Mouse (Mus musculus): ENCODE measurements around the gene 3110009E18Rik. TPM values are rescaled to one million over a fixed set of nuclear protein-coding genes. Genes with fewer than 3 reads are reported as not detected.
A peak's percentile ranks its signal among the peaks of the same experiment; 100 is the strongest.

The 3110009E18Rik gene
- total RNA-seq, 4 experiments from 2014 or later, result 6.2 to 8.1 (median 7.4) TPM

DNA sequence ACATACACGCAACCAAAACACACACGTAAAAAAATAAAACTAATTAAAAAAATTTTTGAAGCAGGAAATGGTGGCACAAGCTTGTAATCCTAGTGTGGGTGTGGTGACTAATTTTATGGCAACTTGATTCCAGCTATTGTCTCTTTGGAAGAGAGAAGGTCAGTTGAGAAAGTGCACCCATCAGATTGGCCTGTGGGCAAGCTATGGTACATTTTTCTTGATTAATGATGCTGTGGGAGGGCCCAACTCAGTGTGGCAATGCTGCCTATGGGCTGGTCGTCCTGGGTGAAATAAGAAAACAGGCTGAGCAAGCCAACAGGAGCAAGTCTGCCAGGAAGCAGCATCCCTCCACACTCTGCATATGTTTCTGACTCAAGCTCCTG is 19.8 kb upstream of the 3110009E18Rik start:
- DNase-seq (ENCODE audit: low spot score in 2 of 2), result no peak

DNA sequence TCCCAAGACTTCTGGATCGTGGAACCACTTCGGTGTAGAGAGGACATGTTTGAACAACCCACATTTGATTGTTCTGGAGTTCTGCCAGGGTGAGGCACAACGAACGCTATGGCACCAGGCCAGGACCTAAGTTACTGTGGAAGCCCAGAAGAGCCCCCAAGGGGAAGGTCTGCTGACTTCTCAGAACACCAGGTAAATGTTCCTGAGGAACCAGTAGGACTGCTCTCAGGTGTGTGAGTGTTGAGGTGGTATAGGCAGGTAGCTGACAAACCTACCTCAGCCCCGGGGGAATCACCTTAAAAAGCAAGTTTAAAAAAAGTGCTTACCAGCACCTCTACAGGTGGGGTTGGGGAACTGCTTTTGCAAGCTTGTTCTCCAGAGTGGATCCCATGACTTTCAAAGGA is 15.4 kb upstream of the 3110009E18Rik start:
- no peak for DNase-seq (ENCODE audit: low spot score in 2 of 2)

DNA sequence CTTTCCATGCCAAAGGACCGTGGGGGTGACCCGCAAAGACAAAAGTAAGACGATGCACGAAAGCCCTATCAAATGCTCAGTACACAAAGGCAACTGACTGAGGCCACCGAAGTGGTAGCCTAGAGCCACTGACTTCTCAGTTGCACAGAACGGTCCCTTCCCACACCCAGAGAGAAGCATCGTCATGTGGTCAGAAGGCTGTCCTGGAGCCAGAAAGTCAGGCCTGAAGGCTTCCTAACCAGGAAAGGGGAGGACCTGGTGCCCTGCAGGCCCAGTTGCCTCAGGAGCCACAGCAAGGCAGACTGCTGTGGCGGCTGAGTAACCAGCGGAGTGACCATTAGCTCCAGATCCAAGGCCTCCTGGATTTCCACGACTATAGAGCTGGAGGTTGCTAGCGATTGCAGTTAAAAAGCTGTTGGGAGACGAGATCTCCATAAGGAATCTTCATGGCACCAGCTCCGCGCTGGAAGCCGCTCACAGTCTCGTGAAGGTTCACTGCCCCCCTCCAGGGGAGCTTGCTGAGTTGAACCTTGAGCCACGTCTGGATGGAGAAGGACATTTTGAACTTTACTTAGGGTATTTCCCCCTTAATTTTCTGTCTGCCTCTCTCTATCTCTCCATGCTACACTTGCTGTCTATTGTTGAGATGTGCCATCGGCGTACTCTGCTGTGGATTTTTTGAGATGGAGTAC is 11.1 kb upstream of the 3110009E18Rik start:
- DNase-seq (ENCODE audit: low spot score in 2 of 2), result no peak

DNA sequence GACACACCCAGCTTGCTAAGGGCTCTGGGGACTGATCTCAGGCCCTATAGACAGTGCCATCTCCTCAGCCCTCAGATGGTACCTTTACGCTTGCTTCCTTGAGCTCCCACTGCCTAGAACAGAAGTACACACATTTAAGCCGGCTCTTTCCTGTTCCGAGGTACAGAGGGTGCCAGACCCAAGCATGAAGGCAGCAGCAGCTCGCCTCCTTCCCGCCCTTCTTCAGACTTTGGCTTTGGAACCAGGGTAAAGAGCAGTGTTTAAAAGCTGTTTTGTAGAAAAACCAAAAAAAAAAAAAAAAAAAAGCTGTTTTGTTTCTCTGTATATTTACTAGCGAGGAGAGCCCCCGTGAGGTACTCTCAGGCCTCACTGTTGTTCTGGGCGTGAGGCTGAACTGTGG is 9.2 kb upstream of the 3110009E18Rik start:
- no peak for DNase-seq (ENCODE audit: low spot score in 2 of 2)

DNA sequence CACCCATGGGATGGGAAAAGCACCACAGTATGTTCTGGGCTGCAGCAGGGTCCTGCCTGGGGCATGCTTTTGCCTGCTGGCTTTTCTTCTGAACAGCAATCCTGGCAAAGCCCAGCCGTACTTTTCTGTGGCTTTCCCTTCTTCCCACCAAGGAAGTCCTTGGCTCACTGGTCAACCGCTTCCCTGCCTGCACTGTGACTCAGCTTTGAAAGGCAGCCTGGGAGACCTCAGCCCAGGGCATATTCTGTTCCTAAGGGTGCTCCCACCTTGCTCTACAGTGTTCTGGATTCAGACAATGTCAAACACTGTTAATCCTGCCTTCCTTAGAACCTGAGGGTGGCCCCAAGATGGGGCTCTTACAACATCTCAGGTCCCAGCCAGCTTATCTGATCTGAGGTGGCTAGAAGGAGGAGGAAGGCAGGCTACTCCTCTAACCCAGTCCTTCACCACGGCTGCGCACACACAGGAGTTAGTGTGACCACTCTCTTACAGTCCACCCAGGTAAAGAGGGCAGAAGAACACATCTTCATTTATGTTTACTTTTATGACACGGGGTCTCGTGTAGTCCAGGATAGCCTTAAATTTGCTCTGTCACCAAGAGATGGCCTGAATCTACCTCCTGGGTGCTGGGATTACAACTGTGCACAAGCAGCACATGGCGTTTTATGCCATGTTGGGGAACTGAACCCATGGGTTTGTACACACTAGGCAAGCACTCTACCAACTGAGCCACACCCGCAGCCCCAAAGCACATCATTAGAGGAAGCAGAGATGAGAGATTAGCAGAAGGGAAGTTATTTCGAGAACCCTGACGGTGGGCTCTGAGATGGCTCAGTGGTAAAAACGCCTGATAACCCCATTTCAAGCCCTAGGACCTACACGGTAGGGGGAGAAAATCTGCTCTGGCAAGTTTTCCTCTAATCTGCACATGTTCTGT is 8.5 kb upstream of the 3110009E18Rik start:
- no peak for DNase-seq (ENCODE audit: low spot score in 2 of 2)

DNA sequence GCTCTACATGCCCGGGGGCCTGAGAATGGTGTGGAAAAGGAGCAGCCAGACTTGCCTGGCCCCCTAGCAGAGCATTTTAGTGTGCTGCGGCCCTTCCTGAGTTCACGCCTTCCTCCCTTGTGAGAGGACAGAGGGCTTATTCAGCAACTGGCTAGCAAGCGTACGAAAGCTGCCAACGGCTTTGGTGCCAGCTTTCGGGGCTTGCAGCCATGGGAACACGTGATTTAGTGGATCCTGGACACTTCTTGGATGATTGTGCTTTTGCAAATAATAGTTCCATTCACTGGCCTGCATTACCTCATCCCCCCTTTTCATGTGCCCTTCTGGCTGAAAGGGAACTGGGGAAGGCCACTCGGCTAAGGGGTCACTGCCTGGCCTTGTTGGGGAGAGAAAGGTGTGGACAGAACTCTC is 5.3 kb upstream of the 3110009E18Rik start:
- peak; percentile 92 to 95 for DNase-seq (ENCODE audit: low spot score in 2 of 2)

DNA sequence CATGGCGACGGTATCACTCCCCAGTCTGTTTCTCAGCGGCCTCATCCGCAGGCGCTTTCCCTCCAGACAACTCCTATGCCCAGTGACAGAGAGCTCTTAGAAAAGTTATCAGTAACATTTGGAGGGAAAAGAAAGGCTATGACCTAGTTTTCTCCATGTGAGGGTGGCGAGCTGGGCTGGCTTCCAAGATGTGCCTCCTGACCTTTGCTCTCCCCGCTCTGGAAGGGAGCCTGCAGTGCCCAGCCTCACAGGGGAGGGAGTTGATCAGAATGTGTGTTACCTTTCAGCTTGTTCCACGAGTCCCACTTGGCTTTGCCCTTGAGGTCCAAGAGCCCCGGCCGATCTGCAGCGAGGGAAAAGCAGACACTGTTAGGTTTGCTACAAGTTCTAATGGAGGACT is 4.9 kb upstream of the 3110009E18Rik start:
- DNase-seq (ENCODE audit: low spot score in 2 of 2), result peak in 1 of 2 experiments; percentile 24

DNA sequence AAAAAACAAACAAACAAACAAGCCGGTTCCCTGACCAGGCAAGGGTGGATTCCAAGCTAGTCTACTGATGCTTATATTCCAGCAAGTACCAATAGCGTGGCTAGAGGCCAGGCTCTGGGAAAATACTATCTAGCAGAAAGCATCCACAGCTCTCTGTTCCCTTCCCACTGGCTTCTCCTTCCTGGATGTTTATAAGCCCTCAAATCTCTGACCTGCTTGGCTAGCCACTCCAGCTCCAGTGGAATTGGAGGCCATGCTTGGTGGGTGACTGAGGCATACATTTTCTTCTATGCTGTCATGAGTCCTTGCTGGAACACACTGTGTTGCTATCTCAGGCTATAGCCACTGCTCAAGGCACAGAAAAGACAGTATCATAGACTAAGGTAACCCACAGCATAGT is 2.1 kb upstream of the 3110009E18Rik start:
- no peak for DNase-seq (ENCODE audit: low spot score in 2 of 2)

DNA sequence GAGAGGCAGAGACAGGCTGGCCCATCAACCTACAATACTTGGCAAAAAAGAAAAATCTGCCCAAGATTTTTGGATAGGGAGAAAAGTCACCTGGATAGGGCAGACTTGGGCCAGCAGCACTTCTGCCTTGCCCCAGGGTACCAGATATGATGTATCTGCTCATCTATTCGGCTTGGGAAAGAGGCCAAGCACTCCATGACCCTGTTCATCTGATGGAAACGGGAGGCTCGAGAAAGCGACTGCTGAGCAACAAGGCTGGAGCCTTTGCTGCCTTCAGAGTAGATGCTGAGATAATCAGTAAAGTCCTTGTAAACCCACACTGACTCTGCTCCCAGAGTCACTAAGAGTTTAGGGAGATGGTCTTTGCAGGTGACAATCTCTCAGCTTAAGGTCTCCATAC is 1.6 kb upstream of the 3110009E18Rik start:
- DNase-seq (ENCODE audit: low spot score in 2 of 2), result no peak

DNA sequence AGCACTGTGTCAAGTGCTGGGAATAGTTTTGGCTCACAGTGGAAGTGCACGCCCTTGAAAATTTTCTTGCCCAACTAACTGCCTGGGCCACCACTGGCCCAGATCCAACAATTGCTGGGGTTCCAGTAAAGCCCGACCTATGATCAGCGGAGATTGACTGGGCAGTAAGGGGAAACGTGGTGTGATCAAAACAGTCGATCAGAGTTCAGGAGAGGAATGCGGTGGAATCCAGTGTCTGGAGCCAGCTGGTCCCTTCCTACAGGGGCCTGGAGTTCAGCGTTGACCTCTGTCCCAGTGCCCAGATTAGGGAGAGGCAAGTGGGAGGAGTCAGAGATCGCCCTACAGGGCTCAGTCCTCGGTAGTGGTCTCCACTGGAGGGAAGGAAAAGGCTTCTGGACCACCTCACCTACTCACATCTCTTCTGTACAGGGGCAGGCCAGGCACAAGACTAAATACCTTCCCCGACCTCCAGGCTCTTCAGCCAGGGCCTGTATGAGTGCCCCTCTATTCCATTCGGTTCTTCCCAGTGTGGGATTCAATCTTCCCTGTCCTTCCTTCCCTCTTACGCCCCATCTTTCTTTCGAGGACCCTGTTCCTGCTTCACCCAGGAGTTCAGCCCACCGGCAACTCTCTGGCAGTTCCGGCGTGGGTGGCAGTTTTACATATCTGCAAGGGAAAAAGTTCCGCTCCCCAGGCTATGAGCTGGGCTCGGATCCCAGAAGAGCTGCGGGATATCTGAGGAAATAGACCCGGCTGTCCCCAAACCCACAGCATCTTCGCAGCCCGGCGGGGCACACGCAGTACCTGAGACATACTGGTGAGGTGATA is 632 bp upstream of the 3110009E18Rik start:
- peak; percentile 22 to 43 for DNase-seq (ENCODE audit: low spot score in 2 of 2)

DNA sequence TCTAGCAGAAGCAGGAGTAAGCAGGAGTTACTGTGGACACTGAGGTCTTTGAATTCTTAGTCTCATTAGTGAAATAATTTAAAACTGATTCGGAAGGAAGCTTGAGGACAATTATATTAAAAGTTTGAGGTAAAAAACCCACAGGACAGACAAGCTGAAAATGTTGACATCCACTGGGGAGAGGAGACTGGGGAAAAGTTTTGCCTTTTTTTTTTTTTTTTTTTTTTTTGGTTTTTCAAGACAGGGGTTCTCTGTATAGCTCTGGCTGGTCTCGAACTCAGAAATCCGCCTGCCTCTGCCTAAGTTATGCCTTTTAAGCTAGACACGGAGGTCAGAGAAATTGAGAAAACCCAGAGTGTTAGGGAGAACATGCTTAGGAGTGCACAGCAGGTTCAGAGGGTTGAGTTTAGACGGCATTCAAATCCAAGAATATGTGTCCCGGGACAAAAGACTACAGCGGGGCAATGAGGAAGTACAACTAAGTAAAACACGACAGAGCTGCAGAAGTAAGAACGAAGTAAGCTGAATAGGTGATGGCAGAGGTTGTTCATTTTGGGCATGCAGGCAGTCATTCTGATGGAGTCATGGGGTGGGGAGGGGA is 1.0 kb downstream of the 3110009E18Rik start:
- DNase-seq (ENCODE audit: low spot score in 2 of 2), result no peak

DNA sequence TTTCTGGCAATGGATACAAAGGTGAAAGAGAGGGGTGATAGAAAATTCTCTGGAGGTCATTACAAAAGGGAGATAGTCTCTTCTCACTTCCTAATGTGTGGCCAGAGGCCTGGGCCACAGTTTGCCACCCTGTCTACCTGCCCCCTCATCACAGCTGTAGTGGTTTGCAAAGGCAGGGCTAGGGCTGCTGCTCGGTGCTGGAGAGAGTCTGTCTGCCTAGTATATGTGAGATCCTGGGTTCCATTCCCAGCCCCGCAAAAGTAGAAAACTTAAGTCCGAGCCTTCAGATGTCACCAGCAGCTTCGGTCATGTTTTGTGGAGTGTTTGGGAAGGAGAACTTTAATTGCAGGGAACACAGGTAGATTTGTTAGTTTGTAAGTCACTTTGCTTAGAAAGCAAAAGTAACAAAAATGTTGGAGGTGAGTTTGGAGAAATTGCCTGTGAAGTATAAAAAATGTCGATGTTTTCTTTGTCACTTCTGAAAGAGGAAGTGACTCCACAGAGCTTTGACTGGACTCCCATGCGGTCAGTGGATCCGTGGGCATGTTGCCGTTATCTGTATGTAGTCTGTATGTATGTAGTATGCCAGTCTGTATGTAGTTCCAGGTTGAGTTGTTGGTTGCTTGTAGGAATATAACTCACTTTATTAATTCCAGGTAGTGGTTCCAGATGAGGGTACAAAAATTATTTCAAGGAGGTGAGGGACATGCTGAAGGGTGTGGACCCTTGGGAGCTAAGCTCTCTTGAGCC is 1.8 kb downstream of the 3110009E18Rik start:
- no peak for DNase-seq (ENCODE audit: low spot score in 2 of 2)

DNA sequence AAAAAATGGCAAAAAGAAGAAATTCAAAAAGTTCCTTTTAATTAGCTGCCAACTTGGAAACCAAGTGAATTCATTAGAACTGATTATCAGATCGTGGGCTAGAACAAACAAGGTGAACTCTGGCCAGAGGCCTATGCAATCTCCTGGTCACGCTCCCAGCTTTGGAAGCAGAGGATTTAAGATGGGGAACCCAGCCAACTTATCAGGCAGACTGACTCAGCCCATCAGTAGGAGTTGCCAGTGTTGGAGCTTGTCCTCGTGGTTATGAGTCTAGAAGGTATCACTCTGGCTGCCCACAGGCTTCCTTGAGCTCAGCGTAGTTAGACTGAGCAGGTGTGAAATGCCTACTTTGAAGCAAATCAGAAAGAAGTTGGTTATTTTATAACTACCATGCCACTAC is 3.9 kb downstream of the 3110009E18Rik start:
- no peak for DNase-seq (ENCODE audit: low spot score in 2 of 2)

DNA sequence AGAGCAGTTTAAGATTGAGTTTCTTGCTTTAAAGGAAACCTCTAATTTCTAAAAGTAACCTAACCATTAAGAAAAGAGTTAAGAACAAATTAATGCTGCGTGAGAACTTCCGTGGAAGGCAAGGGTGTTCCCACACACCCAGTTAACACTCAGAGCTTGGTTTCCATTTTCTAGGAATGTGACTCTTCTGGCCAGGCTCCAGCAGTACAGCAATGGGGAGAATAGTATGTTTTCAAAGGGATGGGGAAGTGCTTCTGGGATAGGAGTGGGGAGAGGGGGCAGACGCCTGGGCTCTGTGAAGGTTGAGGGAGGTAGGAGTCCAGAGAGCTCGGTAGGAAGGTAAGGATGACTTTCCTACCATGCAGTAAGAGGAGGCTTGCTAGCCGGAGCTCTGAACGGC is 4.5 kb downstream of the 3110009E18Rik start:
- no peak for DNase-seq (ENCODE audit: low spot score in 2 of 2)

DNA sequence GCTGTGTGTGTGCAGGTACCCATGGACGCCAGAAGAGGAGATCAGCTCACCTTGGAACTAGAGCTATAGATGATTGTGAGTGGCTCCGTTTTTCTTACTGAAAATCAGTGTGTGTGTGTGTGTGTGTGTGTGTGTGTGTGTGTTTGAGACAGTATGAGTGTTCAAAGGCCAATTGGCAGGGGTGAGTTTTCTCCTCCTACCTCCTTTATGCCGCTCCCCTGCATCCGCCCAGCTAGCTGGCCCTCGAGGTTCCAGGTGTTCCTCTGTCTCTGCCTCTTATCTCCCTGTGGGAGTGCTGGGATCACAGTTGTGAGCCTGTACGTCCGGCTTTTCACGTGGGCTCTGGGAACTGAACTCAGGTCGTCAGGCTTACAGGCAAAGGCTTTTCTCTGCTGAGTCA is 5.3 kb downstream of the 3110009E18Rik start:
- DNase-seq (ENCODE audit: low spot score in 2 of 2), result no peak

DNA sequence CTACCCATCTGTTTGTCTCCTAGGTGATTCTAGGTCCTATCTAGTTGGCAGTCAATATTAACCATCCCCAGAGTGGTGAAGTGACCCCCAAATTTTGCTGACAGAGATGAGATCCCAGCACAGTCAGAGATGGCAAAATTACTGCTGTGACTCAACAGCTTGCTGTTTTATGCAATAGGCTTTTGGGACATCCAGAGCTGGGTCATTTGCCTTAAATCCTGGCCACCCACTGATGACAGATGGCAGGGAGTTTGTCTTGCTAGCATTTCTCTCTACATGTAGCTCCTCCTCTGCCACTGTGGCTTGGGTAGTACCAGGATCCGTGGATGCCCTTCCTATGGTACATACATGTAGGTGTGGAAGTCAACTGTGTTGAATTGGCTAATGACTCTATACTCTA is 11.4 kb downstream of the 3110009E18Rik start:
- peak in 1 of 2 experiments; percentile 23 for DNase-seq (ENCODE audit: low spot score in 2 of 2)

DNA sequence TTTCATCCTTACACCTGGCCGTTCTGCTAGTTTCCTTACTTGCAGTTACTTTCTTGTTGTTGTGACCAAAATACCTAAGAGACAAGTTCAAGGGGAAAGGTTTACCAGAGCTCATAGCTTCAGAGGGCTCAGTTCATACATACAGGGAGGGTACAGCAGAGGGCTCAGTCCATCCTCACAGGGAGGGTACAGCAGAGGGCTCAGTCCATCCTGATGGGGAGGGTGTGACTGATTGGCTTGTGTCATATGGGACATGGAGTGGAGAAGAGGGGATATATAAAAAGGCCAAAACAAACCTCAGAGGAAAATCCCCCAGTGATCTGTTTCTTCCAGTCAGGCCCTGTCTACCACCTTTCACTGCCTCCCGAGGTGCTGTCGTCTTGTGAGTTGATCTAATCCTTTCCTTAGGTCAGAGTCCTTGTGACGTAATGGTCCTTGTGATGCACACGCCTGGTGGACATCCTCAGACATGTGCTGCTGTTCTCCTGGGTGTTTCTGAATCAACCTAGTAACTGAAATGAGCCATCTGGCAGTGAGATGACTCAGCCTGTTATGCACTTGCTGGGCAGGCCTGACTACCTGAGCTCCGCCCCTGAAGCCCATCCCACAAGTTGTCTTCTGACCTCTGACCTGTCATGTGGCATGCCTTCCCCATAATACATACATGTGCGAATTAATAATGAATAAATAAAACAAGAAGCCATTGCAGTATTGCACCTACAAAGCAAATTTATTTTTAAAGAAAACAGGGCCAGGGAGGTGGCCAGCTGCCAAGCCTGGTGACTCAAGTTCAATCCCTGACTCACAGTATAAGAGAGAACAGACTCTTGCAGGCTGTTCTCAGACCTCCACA is 15.2 kb downstream of the 3110009E18Rik start:
- DNase-seq (ENCODE audit: low spot score in 2 of 2), result peak; percentile 57 to 64

DNA sequence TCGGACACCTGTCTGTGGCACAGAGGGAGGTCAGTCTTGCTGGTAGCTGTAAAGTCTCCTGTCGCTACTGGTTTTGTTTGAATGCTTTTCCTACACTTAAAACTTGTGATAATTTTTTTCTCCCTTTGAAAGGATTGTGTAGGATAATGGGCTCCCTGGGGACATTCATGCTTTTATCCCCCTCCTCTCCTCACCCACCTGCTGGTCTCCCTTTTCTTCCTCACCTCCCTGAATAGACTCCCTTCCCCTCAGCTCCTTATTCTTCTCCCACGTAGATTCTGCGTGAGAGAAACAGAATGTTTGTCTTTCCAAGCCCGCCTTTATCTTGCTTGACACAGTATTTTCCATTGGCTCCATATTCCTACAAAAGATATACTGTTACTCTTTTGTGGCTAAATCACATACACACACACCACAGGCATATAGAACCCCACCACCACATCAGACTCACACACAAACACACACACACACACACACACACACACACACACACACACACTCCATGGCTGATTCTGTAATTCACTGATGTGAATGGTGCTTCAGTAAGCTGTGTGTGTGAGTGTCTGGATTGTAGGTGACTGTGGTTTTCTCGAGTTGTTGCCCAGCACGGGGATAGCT is 18.0 kb downstream of the 3110009E18Rik start:
- DNase-seq (ENCODE audit: low spot score in 2 of 2), result no peak

DNA sequence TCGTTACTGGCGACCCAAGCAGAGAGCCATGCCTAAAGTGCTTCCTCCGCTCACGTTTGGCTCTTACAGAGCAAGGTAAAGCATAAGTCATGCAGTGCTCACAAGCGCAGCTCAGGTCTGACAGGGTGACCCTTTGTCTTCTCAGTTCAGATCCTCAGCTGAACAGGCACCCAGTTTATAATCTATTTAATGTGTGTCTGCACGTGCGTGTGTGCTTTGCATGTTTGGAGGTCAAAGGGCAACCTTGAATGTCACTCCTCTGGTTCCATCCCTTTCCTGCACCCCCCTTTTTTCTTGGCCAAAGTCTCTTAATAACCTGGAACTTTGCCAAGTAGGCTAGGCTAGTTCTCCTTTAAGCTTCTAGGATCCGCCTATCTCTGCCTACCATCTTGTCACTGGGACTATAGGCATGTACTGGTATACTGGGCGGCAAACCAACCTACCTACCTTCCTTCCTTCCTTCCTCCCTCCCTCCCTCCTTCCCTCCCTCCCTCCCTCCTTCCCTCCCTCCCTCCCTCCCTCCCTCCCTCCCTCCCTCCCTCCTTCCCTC is 19.2 kb downstream of the 3110009E18Rik start:
- DNase-seq (ENCODE audit: low spot score in 2 of 2), result no peak
